Mouse (Mus musculus) hindbrain, embryonic 11.5 days (tissue): ENCODE results near the gene Iqcn. TPM values are rescaled to one million over a fixed set of nuclear protein-coding genes. Genes with fewer than 3 reads are reported as not detected.

Source experiments
- ATAC-seq: fragments of 200-750 bp; cut with Nextera tagmentation; 2 replicates; pipeline ENCODE4 v1.8.0; 2017; ENCODE audit warnings: mild to moderate bottlenecking, moderate TSS enrichment, moderate library complexity; ENCODE audit not compliant: low FRiP score
- DNase-seq: peaks from one replicate; pipeline ENCODE4 v3.0.0-alpha.2; 2015; ENCODE audit warnings: low spot score
- H3K27ac ChIP-seq: fragments of 300-500 bp; sonication (generic); 2 replicates; pipeline ENCODE4 v1.5.1; 2014; ENCODE audit warnings: mild to moderate bottlenecking, low read depth, low read length
- H3K27me3 ChIP-seq: fragments of 300-500 bp; sonication (generic); 2 replicates; pipeline ENCODE4 v1.6.1; 2014; ENCODE audit warnings: mild to moderate bottlenecking, low read length, moderate library complexity, mixed read lengths; ENCODE audit not compliant: control insufficient read depth, insufficient read depth
- H3K36me3 ChIP-seq: fragments of 300-500 bp; sonication (generic); 2 replicates; pipeline ENCODE4 v1.6.1; 2014; ENCODE audit warnings: mild to moderate bottlenecking, low read length, moderate library complexity, mixed read lengths; ENCODE audit not compliant: control insufficient read depth, insufficient read depth
- H3K4me1 ChIP-seq: fragments of 300-500 bp; sonication (generic); replicated peaks from 2 replicates; pipeline ENCODE4 v1.6.1; 2014; ENCODE audit warnings: low read length, mixed read lengths; ENCODE audit not compliant: control insufficient read depth, insufficient read depth
- H3K4me2 ChIP-seq: fragments of 300-500 bp; sonication (generic); replicated peaks from 2 replicates; pipeline ENCODE4 v1.6.1; 2014; ENCODE audit warnings: mild to moderate bottlenecking, low read depth, low read length
- H3K4me3 ChIP-seq: fragments of 300-500 bp; sonication (generic); 2 replicates; pipeline ENCODE4 v1.5.1; 2014; ENCODE audit warnings: low read depth, low read length
- H3K9ac ChIP-seq: fragments of 300-500 bp; sonication (generic); 2 replicates; pipeline ENCODE4 v1.6.1; 2014; ENCODE audit warnings: low read depth, low read length
- H3K9me3 ChIP-seq: fragments of 300-500 bp; sonication (generic); 2 replicates; pipeline ENCODE4 v1.6.1; 2016; ENCODE audit warnings: low read length; ENCODE audit not compliant: control insufficient read depth
- WGBS: fragments of 180-500 bp; shearing (Covaris S2); extraction: QIAGEN DNeasy Blood & Tissue Kit; methylation state at CpG from one replicate; pipeline ENCODE4 v1.1.7; 2014; 5-methylcytosine and 5-hydroxymethylcytosine counted together
- polyA plus RNA-seq: library from polyadenylated mRNA; unstranded; fragments of >200 nt; fragmentation: Nextera tagmentation; extraction: Ambion mirVana; gene quantifications from 2 replicates; pipeline ENCODE4 v1.2.1, GENCODE M21; 2014

Gene Iqcn
- polyA plus RNA-seq, 1 experiment from 2014 or later = 0.03 TPM

GRCm38 (mm10) chr8:70660273-70660725 lies 43.0 kb upstream of the Iqcn start, which contains the start of gene Pgpep1:
Pgpep1 (minus strand) TSS chr8:70660388.
- ATAC-seq = peak; percentile 39
- peaks cover 5% of the 10 kb centered on the region for H3K4me1 ChIP-seq

GRCm38 (mm10) chr8:70663691-70664090 lies 39.6 kb upstream of the Iqcn start:
- Histone ChIP-seq H3K27me3 (no peaks in the 10 kb centered on the region), H3K27ac (no peak overlapping the region), H3K9me3 (no peaks in the 10 kb centered on the region), H3K4me3 (no peak overlapping the region), H3K36me3 (no peaks in the 10 kb centered on the region), H3K4me2 (no peak overlapping the region), H3K4me1 (no peaks in the 10 kb centered on the region; the same call in 1 of the 2 replicates), H3K9ac (no peak overlapping the region)
- DNase-seq = no peak
- 49% methylated on average over 4 of the region's 4 CpGs for WGBS
- ATAC-seq = no peak

More at GRCm38 (mm10) chr8:70660273-70660725, 43.0 kb upstream of the Iqcn start, which contains the start of gene Pgpep1:
- Histone ChIP-seq H3K36me3 (no peaks in the 10 kb centered on the region), H3K9me3 (no peaks in the 10 kb centered on the region), H3K27me3 (no peaks in the 10 kb centered on the region), H3K27ac (peak within 1 kb of the TSS; percentile 70), H3K4me3 (peak within 1 kb of the TSS; percentile 79), H3K9ac (peak within 1 kb of the TSS; percentile 84), H3K4me2 (peak within 1 kb of the TSS; percentile 56)
- DNase-seq = peak; percentile 58
- WGBS = 8% methylated on average over 14 of the region's 14 CpGs

DNA sequence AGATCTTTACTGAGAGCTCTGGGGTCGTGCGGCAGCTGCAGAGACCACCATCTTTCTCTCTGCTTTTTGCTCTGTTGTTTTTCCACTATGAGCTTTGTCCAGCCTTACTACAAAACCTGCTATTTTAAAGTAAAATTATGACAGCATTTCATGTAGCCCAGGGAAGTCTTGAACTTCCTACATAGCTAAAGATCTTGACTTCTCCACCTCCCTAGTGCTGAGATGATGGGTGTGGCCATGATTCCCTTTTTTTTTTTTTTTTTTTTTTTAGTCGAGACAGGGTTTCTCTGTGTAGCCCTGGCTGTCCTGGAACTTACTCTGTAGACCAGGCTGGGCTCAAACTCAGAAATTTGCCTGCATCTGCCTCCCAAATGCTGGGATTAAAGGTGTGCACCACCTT lies 38.6 kb upstream of the Iqcn start:
- H3K9me3 ChIP-seq = no peaks in the 10 kb centered on the region
- WGBS = 66% methylated on average over 3 of the region's 3 CpGs
- H3K27ac ChIP-seq = no peak overlapping the region
- DNase-seq = no peak
- H3K27me3 ChIP-seq = no peaks in the 10 kb centered on the region
- H3K9ac ChIP-seq = no peak overlapping the region
- H3K4me3 ChIP-seq = no peak overlapping the region
- no peak for ATAC-seq
- H3K36me3 ChIP-seq = no peaks in the 10 kb centered on the region
- no peaks in the 10 kb centered on the region for H3K4me1 ChIP-seq
- H3K4me2 ChIP-seq = no peak overlapping the region

GRCm38 (mm10) chr8:70665599-70665998 lies 37.7 kb upstream of the Iqcn start:
- Histone ChIP-seq H3K36me3 (no peaks in the 10 kb centered on the region), H3K9me3 (no peaks in the 10 kb centered on the region), H3K27ac (no peak overlapping the region), H3K27me3 (no peaks in the 10 kb centered on the region), H3K4me3 (no peak overlapping the region), H3K9ac (no peak overlapping the region), H3K4me2 (no peak overlapping the region), H3K4me1 (no peaks in the 10 kb centered on the region)
- ATAC-seq (no peak), DNase-seq (no peak)
- 67% methylated on average over 2 of the region's 2 CpGs for WGBS

GRCm38 (mm10) chr8:70667071-70667470 lies 36.2 kb upstream of the Iqcn start:
- 79% methylated on average over 5 of the region's 5 CpGs for WGBS
- ATAC-seq (no peak), DNase-seq (no peak)

DNA sequence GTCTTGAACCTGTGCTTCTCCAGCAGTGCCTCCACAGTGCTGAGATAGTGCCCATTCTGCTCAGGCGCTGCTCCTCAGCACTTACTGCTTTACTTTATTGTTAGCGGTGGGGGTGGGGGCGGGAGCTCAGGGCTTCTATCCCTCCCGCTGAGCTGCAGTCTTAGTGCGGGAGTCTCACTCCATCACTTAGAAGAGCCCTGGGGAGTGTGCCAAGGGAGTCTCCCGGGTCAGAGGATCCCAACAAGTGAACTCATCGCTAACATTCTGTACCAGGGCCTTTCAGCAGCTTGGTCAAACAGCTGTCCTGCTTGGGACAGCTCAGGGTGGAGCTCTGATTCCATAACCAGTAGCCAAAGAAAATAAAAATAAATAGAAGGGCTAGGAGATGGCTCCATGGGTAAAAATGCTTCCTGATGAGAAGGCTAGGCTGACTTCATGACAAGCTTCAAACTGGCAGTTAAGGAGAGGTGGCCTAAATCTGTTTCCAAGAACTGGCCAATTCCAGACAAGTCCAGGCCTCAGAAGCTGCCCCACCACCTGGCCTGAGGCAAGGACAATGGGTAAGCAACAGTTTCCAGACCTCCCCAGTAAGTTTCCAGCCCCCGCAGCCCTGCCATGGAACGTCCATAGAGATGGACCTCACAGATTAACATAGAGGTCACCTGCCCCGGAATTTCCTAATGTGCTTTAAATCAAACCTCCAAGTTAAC lies 31.5 kb upstream of the Iqcn start:
- H3K27ac ChIP-seq = peak overlapping the region; percentile 89; the same call in 1 of the 2 replicates
- WGBS = 62% methylated on average over 10 of the region's 10 CpGs
- peaks cover 4% of the 10 kb centered on the region for H3K4me1 ChIP-seq
- no peak for ATAC-seq
- H3K9me3 ChIP-seq = no peaks in the 10 kb centered on the region
- H3K9ac ChIP-seq = no peak overlapping the region
- no peak overlapping the region for H3K4me3 ChIP-seq
- no peak for DNase-seq
- H3K27me3 ChIP-seq = no peaks in the 10 kb centered on the region
- no peak overlapping the region for H3K4me2 ChIP-seq
- H3K36me3 ChIP-seq = no peaks in the 10 kb centered on the region

More at GRCm38 (mm10) chr8:70667071-70667470, 36.2 kb upstream of the Iqcn start:
- Histone ChIP-seq H3K9ac (no peak overlapping the region), H3K9me3 (no peaks in the 10 kb centered on the region), H3K4me2 (no peak overlapping the region), H3K27me3 (no peaks in the 10 kb centered on the region), H3K27ac (no peak overlapping the region), H3K4me1 (no peaks in the 10 kb centered on the region), H3K4me3 (no peak overlapping the region), H3K36me3 (no peaks in the 10 kb centered on the region)

DNA sequence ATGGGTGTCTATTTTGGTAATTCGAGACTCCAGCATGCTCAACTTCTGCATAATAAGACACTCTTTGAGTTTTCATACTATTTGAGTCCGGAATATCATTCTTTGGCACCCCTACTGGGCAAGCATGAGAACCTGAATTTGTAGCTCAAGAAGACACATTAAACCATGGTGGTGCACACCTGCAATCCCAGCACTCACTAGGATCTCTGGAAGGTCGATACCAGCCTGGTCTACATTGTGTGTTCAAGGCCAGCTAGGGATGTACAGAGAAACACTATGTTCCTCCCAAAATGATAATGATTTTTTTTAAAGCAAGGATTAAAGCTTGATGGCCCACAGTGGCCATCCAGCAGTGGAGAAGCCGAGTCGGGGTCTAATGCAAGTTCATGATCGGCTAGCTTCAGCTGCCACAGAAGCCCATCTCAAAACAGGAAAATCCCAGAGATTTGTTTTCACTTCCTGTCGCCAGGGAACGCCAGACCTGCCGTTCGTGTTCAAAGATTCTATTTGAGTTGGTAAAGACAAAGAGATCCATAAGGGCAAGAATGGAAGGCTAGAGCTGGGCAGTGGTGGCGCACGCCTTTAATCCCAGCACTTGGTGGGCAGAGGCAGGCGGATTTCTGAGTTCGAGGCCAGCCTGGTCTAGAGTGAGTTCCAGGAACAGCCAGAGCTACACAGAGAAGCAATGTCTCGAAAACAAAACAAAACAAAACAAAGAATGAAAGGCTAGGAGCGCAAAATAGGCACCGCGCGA lies 30.8 kb upstream of the Iqcn start:
- ATAC-seq (peak; percentile 62), DNase-seq (no peak)
- H3K4me3 ChIP-seq = peak overlapping the region; percentile 57
- H3K9ac ChIP-seq = peak overlapping the region; percentile 56
- no peaks in the 10 kb centered on the region for H3K9me3 ChIP-seq
- no peaks in the 10 kb centered on the region for H3K27me3 ChIP-seq
- H3K4me1 ChIP-seq = peaks cover 4% of the 10 kb centered on the region
- 40% methylated on average over 19 of the region's 19 CpGs for WGBS
- H3K4me2 ChIP-seq = peak overlapping the region; percentile 53; the same call in 1 of the 2 replicates
- no peaks in the 10 kb centered on the region for H3K36me3 ChIP-seq
- H3K27ac ChIP-seq = peak overlapping the region; percentile 89

GRCm38 (mm10) chr8:70673079-70673856 lies 30.0 kb upstream of the Iqcn start, which contains the start of gene Lsm4:
Lsm4 (plus strand) TSS chr8:70673248.
- H3K4me2 ChIP-seq = peak within 1 kb of the TSS; percentile 53
- WGBS = under 1% methylated on average over 60 of the region's 60 CpGs
- H3K9me3 ChIP-seq = no peaks in the 10 kb centered on the region
- H3K36me3 ChIP-seq = peaks cover 4% of the 10 kb centered on the region; the same call in 1 of the 2 replicates
- peak within 1 kb of the TSS; percentile 57 for H3K4me3 ChIP-seq
- peak; percentile 99 for DNase-seq
- H3K27me3 ChIP-seq = no peaks in the 10 kb centered on the region
- ATAC-seq = peak; percentile 97
- peak within 1 kb of the TSS; percentile 93 for H3K27ac ChIP-seq
- peaks cover 4% of the 10 kb centered on the region for H3K4me1 ChIP-seq
- peak within 1 kb of the TSS; percentile 77 for H3K9ac ChIP-seq
